Mouse (Mus musculus) CD4-positive, CD25-positive, alpha-beta regulatory T cell, adult 2 months (primary cell): Measurements from ENCODE around the gene Krt23.

ENCODE experiments used
- DNase-seq: peaks from one replicate; pipeline ENCODE4 v3.0.0-alpha.2; 2012; ENCODE audit warnings: low read depth, low spot score

Gene Krt23

GRCm38 (mm10) chr11:99454044-99454443 is 38.9 kb downstream of the Krt23 start:
- no peak for DNase-seq

- no peak for DNase-seq
These were observed 44.2 kb downstream of the Krt23 start for GRCm38 (mm10) chr11:99448769-99449168.

- no peak for DNase-seq
These were observed 51.7 kb downstream of the Krt23 start for GRCm38 (mm10) chr11:99441220-99441619.

GRCm38 (mm10) chr11:99439465-99439864 is 53.5 kb downstream of the Krt23 start:
- DNase-seq: no peak

- DNase-seq: no peak
These were observed 55.0 kb downstream of the Krt23 start, which contains the start of gene Krt20 for GRCm38 (mm10) chr11:99437972-99438371. Krt20 (minus strand) TSS chr11:99438150.

GRCm38 (mm10) chr11:99436625-99437024 is 56.3 kb downstream of the Krt23 start:
- DNase-seq: no peak

- peak; percentile 16 for DNase-seq
These were observed 62.3 kb downstream of the Krt23 start for GRCm38 (mm10) chr11:99430670-99431069.
